Mouse (Mus musculus): ENCODE data around the gene Olfr976.
"Not testable (repeated sequence)": the region's sequence is repeated elsewhere in the genome, so short reads cannot be mapped to it uniquely, and the experiment has no call there.

The Olfr976 gene

GRCm38 (mm10) chr9:39961033-39961432 is at the start of gene Olfr976:
Gene Olfr976, minus strand, starts transcription at chr9:39961133.
- not testable (repeated sequence) for DNase-seq

GRCm38 (mm10) chr9:40009482-40009881 is 48.5 kb upstream of the Olfr976 start, which contains the start of gene Olfr980:
Gene Olfr980, minus strand, starts transcription at chr9:40009582.
- no peak for DNase-seq

- no peak for DNase-seq
Measured at GRCm38 (mm10) chr9:40003365-40003764, 42.4 kb upstream of the Olfr976 start, which contains the start of gene Olfr979. Gene Olfr979, minus strand, starts transcription at chr9:40003465.

GRCm38 (mm10) chr9:39991813-39992212 is 30.9 kb upstream of the Olfr976 start, which contains the start of gene Olfr978:
Gene Olfr978, plus strand, starts transcription at chr9:39992113.
- no peak for DNase-seq

- not testable (repeated sequence) for DNase-seq
Measured at GRCm38 (mm10) chr9:39976581-39977145, 15.7 kb upstream of the Olfr976 start.

- DNase-seq = no peak
Measured at GRCm38 (mm10) chr9:39951946-39952345, 9.0 kb downstream of the Olfr976 start, which contains the start of gene Olfr975. Gene Olfr975, minus strand, starts transcription at chr9:39952046.

GRCm38 (mm10) chr9:39937201-39937600 is 23.7 kb downstream of the Olfr976 start, which contains the start of gene Olfr974:
Gene Olfr974, plus strand, starts transcription at chr9:39937501.
- DNase-seq = no peak

- not testable (repeated sequence) for DNase-seq
Measured at GRCm38 (mm10) chr9:39928837-39929236, 32.1 kb downstream of the Olfr976 start.

- not testable (repeated sequence) for DNase-seq
Measured at GRCm38 (mm10) chr9:39927975-39928836, 32.7 kb downstream of the Olfr976 start.

GRCm38 (mm10) chr9:39909939-39910338 is 51.0 kb downstream of the Olfr976 start:
- no peak for DNase-seq

GRCm38 (mm10) chr9:39907036-39907435 is 53.9 kb downstream of the Olfr976 start, which contains the start of gene Olfr229:
Gene Olfr229, plus strand, starts transcription at chr9:39907336.
- DNase-seq = no peak

- no peak for DNase-seq
Measured at GRCm38 (mm10) chr9:39905106-39905505, 55.8 kb downstream of the Olfr976 start.
